Mouse (Mus musculus): ENCODE results near the gene Capn8.

GRCm38 (mm10) chr1:182573856-182574665 lies 9.3 kb downstream of the Capn8 start:
- TF ChIP-seq CTCF (IDR thresholded peaks at IDR 0.05; ENCODE audit: low read depth) (no peak), EP300 (optimal IDR thresholded peaks at IDR 0.05) (no peak)

All from stomach, postnatal 0 days (tissue).